Mouse (Mus musculus): ENCODE measurements around the gene Frem3.
"Not testable (repeated sequence)": the region's sequence is repeated elsewhere in the genome, so short reads cannot be mapped to it uniquely, and the experiment has no call there.

GRCm38 (mm10) chr8:80739155-80739924 lies 128.5 kb downstream of the Frem3 start, which contains the start of gene Smarca5:
- not testable (repeated sequence) for TF ChIP-seq CTCF (conservative IDR thresholded peaks at IDR 0.05; ENCODE audit: low read length); POU5F1 (IDR thresholded peaks at IDR 0.05; ENCODE audit: borderline replicate concordance, low read length)

All from E14TG2a.4 (cell line).